Mouse (Mus musculus) myocyte (in vitro differentiated cells): ENCODE measurements around the gene Smarcc2.

Experiments
- POLR2A ChIP-seq: IDR thresholded peaks from one replicate; pipeline ENCODE4 v1.6.1; 2011; ENCODE audit warnings: low read depth, mild to moderate bottlenecking, control low read depth, moderate library complexity; ENCODE audit not compliant: insufficient read length
- TCF12 ChIP-seq: IDR thresholded peaks from one replicate; pipeline ENCODE4 v1.6.1; 2011; ENCODE audit warnings: mild to moderate bottlenecking, control low read depth; ENCODE audit not compliant: poor library complexity, insufficient read depth, severe bottlenecking

DNA sequence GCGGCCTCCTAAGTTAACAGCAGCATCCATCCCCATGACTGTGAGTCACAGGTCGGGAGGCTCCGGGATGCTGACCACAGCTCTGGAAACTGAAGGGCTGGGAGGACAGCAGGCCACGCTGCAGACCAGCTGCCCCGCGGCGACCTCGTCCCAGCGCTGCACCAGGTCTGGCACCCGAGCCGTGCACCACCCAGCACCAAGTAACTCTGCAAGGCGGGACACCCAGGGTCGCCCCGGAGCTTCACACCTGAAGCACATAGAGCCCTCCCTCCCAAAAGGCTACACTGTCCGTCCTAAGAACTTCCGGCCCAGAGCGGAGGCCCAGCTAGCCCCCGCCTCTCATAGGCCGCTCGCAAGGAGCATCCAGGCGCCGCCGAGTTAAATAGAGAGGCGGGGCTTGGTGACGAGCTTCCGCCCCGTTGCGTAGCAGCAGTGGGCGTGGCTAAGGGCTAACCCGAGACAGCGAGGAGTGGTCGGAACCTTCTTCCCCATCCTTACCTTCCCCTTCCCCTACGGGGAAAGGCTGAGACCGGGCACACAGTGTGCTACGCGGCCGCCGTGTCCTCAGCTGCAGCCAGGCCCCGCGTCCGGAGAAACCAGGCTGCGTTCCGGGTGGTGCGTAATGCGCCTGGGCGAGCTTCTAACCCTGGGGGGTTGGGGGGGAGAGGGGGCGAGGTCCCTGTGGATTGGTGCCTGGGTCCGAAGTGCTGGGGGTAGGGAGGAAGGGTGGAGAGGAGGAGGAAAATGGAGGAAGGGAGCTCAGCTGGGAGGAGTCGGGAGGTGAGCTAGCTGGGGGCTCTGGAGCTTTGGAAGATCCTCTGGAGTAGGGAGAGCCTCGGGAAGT, 47.6 kb upstream of the Smarcc2 start, which contains the start of the genes Nabp2 and Rnf41:
- peak; percentile 56 for TF ChIP-seq POLR2A
- no peak for TF ChIP-seq TCF12
